9 mouse cellular contexts compared by ENCODE assay signal in the genomic region with DNA sequence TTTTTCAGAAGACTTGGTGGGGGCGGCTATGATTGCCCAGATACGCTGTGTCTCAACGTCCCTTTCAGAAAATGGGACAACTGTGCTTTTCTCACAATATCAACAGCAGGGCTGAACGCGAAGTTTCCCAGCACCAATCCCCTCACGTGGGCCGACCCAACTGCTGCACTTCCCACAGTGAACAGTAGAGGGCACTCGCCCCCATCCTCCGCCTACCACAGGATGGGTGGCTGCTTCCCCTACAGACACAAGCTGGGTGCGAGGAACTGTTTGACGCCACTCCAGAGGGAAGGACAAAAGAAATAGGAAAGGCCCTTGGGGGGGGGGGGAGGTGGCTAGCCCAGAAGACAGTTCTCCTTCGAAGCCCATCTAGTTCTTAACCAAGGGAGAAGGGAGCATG. TPM values are rescaled to one million over a fixed set of nuclear protein-coding genes. Genes with fewer than 3 reads are reported as not detected.
DNase-seq lines count a peak whose midpoint lies in the region; ATAC-seq lines count a peak whose summit lies in the region.
"Had no signal": no experiment of that assay in that cellular context is flagged by ENCODE, and none has a peak within 500 bp of the region (broad histone marks: within the 10 kb centered on the region; RNA-seq: fewer than 3 reads in every experiment).

No protein-coding gene starts in this region.

- 6% methylated on average over 12 of the region's 12 CpGs for WGBS in heart, embryonic 16.5 days

- H3K36me3 ChIP-seq in heart, embryonic 16.5 days (ENCODE audit: control insufficient read depth, insufficient read depth), result no peaks in the 10 kb centered on the region
- H3K36me3 ChIP-seq: lung, embryonic 15.5 days had no signal

- H3K4me2 ChIP-seq in heart, embryonic 16.5 days (ENCODE audit: low read depth, low read length), result no peak overlapping the region
- H3K4me2 ChIP-seq: lung, embryonic 15.5 days had no signal

- ATAC-seq in erythroid progenitor cell, adult 5-6 weeks (replicated peaks; ENCODE audit: low FRiP score, poor library complexity, severe bottlenecking), result peak; percentile 60
- 0 out of 2 replicates have a peak, but pooled peaks have one; percentile 4 for ATAC-seq in heart, embryonic 16.5 days (replicated peaks; ENCODE audit: extremely low read depth, insufficient read depth, low FRiP score)

- no peak overlapping the region for H3K4me3 ChIP-seq in heart, embryonic 16.5 days (ENCODE audit: low read length)
- H3K4me3 ChIP-seq: lung, embryonic 15.5 days had no signal

- peaks cover 42% of the 10 kb centered on the region for H3K27me3 ChIP-seq in heart, embryonic 16.5 days (ENCODE audit: control insufficient read depth, insufficient read depth, low read length)

- peak; percentile 28 for DNase-seq in MEL-GATA-1-ER (ENCODE audit: extremely low read depth, low read depth)
- DNase-seq in brain, adult 2 months (ENCODE audit: low read depth, low spot score), result peak; percentile 82
- DNase-seq in layer of hippocampus, adult 9-11 months, result peak; percentile 85
- peak; percentile 84 to 91 for DNase-seq in lung, postnatal 4 days
- DNase-seq in right cerebral cortex, postnatal 25 days, result peak; percentile 82
- peak; percentile 74 to 85 for DNase-seq in urinary bladder, postnatal 4 days (ENCODE audit: low spot score in 2 of 2)

- H3K9ac ChIP-seq in heart, embryonic 16.5 days (ENCODE audit: low read length), result no peak overlapping the region
- H3K9ac ChIP-seq: lung, embryonic 15.5 days had no signal

- H3K9me3 ChIP-seq in heart, embryonic 16.5 days (replicated peaks; ENCODE audit: control insufficient read depth, low read length), result no peaks in the 10 kb centered on the region
- H3K9me3 ChIP-seq: lung, embryonic 15.5 days had no signal

- no peak overlapping the region for H3K27ac ChIP-seq in heart, embryonic 16.5 days (ENCODE audit: low read length)
- H3K27ac ChIP-seq: lung, embryonic 15.5 days had no signal

- peaks cover 13% of the 10 kb centered on the region; the same call in 1 of the 2 replicates for H3K4me1 ChIP-seq in heart, embryonic 16.5 days (ENCODE audit: control insufficient read depth, insufficient read depth, low read length)

RNA-seq across cellular contexts. Expression of a gene that starts 2.4 kb away (rescaled TPM):
- total RNA-seq in erythroid progenitor cell, adult 5-6 weeks (2015; ENCODE audit: low replicate concordance), result 1.4 TPM in 1 of 2 replicates, not detected in the other
- total RNA-seq in erythroid progenitor cell, adult 5-6 weeks (2017; ENCODE audit: low replicate concordance), result not detected in 2 replicates
- 0.70 and 0.79 TPM in 2 replicates for polyA plus RNA-seq in heart, embryonic 16.5 days (2015; fragmentation: Nextera tagmentation; extraction: Ambion mirVana)

RNA-seq across cellular contexts. Expression of a gene that starts 31.3 kb away (rescaled TPM):
- total RNA-seq in erythroid progenitor cell, adult 5-6 weeks (2015; ENCODE audit: low replicate concordance), result 2.1 and 9.7 TPM in 2 replicates
- 1.3 and 3.9 TPM in 2 replicates for total RNA-seq in erythroid progenitor cell, adult 5-6 weeks (2017; ENCODE audit: low replicate concordance)
- polyA plus RNA-seq in heart, embryonic 16.5 days (2015; fragmentation: Nextera tagmentation; extraction: Ambion mirVana), result 2.1 and 2.8 TPM in 2 replicates

RNA-seq across cellular contexts. Expression of a gene that starts 53.7 kb away (rescaled TPM):
- total RNA-seq in erythroid progenitor cell, adult 5-6 weeks (2015; ENCODE audit: low replicate concordance), result 6.3 TPM in 1 of 2 replicates, not detected in the other
- total RNA-seq in erythroid progenitor cell, adult 5-6 weeks (2017; ENCODE audit: low replicate concordance), result not detected in 2 replicates
- 81.1 and 86.1 TPM in 2 replicates for polyA plus RNA-seq in heart, embryonic 16.5 days (2015; fragmentation: Nextera tagmentation; extraction: Ambion mirVana)

RNA-seq across cellular contexts. Expression of a gene that starts 56.0 kb away (rescaled TPM):
- not detected in 2 replicates for total RNA-seq in erythroid progenitor cell, adult 5-6 weeks (2015; ENCODE audit: low replicate concordance)
- not detected in 2 replicates for total RNA-seq in erythroid progenitor cell, adult 5-6 weeks (2017; ENCODE audit: low replicate concordance)
- 0.04 and 0.08 TPM in 2 replicates for polyA plus RNA-seq in heart, embryonic 16.5 days (2015; fragmentation: Nextera tagmentation; extraction: Ambion mirVana)

Comparison
In these comparisons a context has a peak if more than half of its experiments do, and no peak if none do; other contexts are left out.
1. DNase-seq: peak in every context shown above with its lines; median percentile 88 in lung, postnatal 4 days; 85 in layer of hippocampus, adult 9-11 months; 82 in brain, adult 2 months; 82 in right cerebral cortex, postnatal 25 days; 80 in urinary bladder, postnatal 4 days; 28 in MEL-GATA-1-ER.